Mouse (Mus musculus): Measurements from ENCODE around the gene Gm17190.
"Not testable (repeated sequence)": the region's sequence is repeated elsewhere in the genome, so short reads cannot be mapped to it uniquely, and the experiment has no call there.

- not testable (repeated sequence) for TF ChIP-seq EP300 (optimal IDR thresholded peaks at IDR 0.05); CTCF (IDR thresholded peaks at IDR 0.05; ENCODE audit: low read depth)
Measured at GRCm38 (mm10) chr13:96081754-96082153, at the start of gene Gm17190.
